Mouse (Mus musculus): ENCODE data around the gene Vamp2. TPM values are rescaled to one million over a fixed set of nuclear protein-coding genes. Genes with fewer than 3 reads are reported as not detected.

Vamp2 gene
- total RNA-seq, 1 experiment: 7.1 TPM

- in situ Hi-C loops (cut with MboI; ENCODE audit: low sequenced_read_pairs in 2 of 2, unreplicated experiment in 2 of 2): no loop called here
- no peak overlapping the region for H3K27ac ChIP-seq (ENCODE audit: insufficient read depth, low read depth, low read length, poor library complexity, severe bottlenecking)
- no peak overlapping the region for H3K9ac ChIP-seq (ENCODE audit: insufficient read depth, low read depth, low read length, poor library complexity, severe bottlenecking)
- H3K4me3 ChIP-seq (ENCODE audit: insufficient read depth in 1 of 2, low read depth in 1 of 2, low read length in 2 of 2, poor library complexity in 1 of 2, severe bottlenecking in 1 of 2): no peak overlapping the region
- TF ChIP-seq ZC3H11A (IDR thresholded peaks at IDR 0.05; ENCODE audit: borderline replicate concordance, low read depth, low read length) (no peak), MAFK (IDR thresholded peaks at IDR 0.05; ENCODE audit: insufficient read depth, low read depth, low read length) (no peak), ZNF384 (IDR thresholded peaks at IDR 0.05; ENCODE audit: low read depth, low read length) (no peak), CHD2 (IDR thresholded peaks at IDR 0.05; ENCODE audit: low read depth, low read length) (no peak), HCFC1 (IDR thresholded peaks at IDR 0.05; ENCODE audit: borderline replicate concordance, insufficient read depth, low read length) (no peak)
- peaks cover 7 to 11% of the 10 kb centered on the region in 2 experiments; a peak in 3 of 4 replicates for H3K4me1 ChIP-seq (ENCODE audit: control insufficient read depth in 2 of 2, insufficient read depth in 2 of 2, low read length in 2 of 2, poor library complexity in 1 of 2)
- H3K9me3 ChIP-seq (ENCODE audit: control insufficient read depth, insufficient read depth, low read depth, low read length): no peaks in the 10 kb centered on the region
- H3K36me3 ChIP-seq (ENCODE audit: control insufficient read depth, insufficient read depth, low read length, poor library complexity, severe bottlenecking): peaks cover 61% of the 10 kb centered on the region
- DNase-seq (ENCODE audit: low read depth, low spot score): no peak
Measured at GRCm38 (mm10) chr11:69102403-69102725, 14.1 kb downstream of the Vamp2 start.

- H3K4me3 ChIP-seq (ENCODE audit: insufficient read depth in 1 of 2, low read depth in 1 of 2, low read length in 2 of 2, poor library complexity in 1 of 2, severe bottlenecking in 1 of 2): no peak overlapping the region
- H3K36me3 ChIP-seq (ENCODE audit: control insufficient read depth, insufficient read depth, low read length, poor library complexity, severe bottlenecking): peaks cover 65% of the 10 kb centered on the region
- no peak overlapping the region for H3K9ac ChIP-seq (ENCODE audit: insufficient read depth, low read depth, low read length, poor library complexity, severe bottlenecking)
- TF ChIP-seq ZNF384 (IDR thresholded peaks at IDR 0.05; ENCODE audit: low read depth, low read length) (no peak), CHD2 (IDR thresholded peaks at IDR 0.05; ENCODE audit: low read depth, low read length) (no peak), MAFK (IDR thresholded peaks at IDR 0.05; ENCODE audit: insufficient read depth, low read depth, low read length) (no peak), ZC3H11A (IDR thresholded peaks at IDR 0.05; ENCODE audit: borderline replicate concordance, low read depth, low read length) (no peak), HCFC1 (IDR thresholded peaks at IDR 0.05; ENCODE audit: borderline replicate concordance, insufficient read depth, low read length) (no peak)
- peaks cover 3 to 5% of the 10 kb centered on the region in 2 experiments; a peak in 2 of 4 replicates for H3K4me1 ChIP-seq (ENCODE audit: control insufficient read depth in 2 of 2, insufficient read depth in 2 of 2, low read length in 2 of 2, poor library complexity in 1 of 2)
- no peak for DNase-seq (ENCODE audit: low read depth, low spot score)
- in situ Hi-C loops (cut with MboI; ENCODE audit: low sequenced_read_pairs in 2 of 2, unreplicated experiment in 2 of 2): no loop called here
- H3K9me3 ChIP-seq (ENCODE audit: control insufficient read depth, insufficient read depth, low read depth, low read length): no peaks in the 10 kb centered on the region
- no peak overlapping the region for H3K27ac ChIP-seq (ENCODE audit: insufficient read depth, low read depth, low read length, poor library complexity, severe bottlenecking)
Measured at GRCm38 (mm10) chr11:69103121-69103520, 14.8 kb downstream of the Vamp2 start.

DNA sequence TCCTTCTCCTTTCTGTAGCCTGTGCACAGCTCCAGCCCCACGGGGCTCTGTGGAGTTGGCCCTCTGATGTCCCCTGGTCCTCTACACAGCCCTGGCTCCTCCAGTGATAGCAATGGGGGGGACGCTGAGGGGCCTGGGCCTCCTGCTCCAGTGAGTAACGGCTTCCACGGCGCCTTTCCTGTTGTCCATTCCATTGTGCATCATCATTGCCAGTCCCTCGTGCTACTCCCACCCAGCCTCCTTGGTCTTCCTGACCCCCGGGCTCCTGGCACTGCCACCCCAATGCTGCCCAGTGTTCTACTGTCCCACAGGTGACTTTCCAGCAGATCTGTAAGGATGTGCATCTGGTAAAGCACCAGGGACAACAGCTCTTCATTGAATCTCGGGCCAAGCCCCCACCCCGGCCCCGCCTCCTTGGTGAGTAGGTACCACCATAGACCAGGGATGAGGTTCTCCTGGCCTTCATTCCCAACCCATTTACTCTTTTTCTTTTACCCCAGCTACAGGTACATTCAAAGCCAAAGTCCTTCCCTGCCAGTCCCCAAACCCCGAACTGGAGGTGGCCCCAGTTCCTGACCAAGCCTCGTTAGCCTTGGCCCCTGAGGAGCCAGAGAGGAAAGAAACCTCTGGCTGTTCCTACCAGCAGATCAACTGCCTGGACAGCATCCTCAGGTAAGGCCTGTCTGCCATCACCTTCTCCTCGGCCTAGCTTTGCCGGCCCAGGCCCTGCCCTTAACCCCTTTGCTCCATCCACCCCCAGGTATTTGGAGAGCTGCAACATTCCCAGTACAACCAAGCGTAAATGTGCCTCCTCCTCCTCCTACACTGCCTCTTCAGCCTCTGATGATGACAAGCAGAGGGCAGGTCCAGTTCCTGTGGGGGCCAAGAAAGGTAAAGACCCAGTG lies 15.5 kb downstream of the Vamp2 start:
- DNase-seq (ENCODE audit: low read depth, low spot score): no peak
- H3K27ac ChIP-seq (ENCODE audit: insufficient read depth, low read depth, low read length, poor library complexity, severe bottlenecking): no peak overlapping the region
- no peak overlapping the region for H3K4me3 ChIP-seq (ENCODE audit: insufficient read depth in 1 of 2, low read depth in 1 of 2, low read length in 2 of 2, poor library complexity in 1 of 2, severe bottlenecking in 1 of 2)
- H3K36me3 ChIP-seq (ENCODE audit: control insufficient read depth, insufficient read depth, low read length, poor library complexity, severe bottlenecking): peaks cover 65% of the 10 kb centered on the region
- no peaks in the 10 kb centered on the region for H3K9me3 ChIP-seq (ENCODE audit: control insufficient read depth, insufficient read depth, low read depth, low read length)
- no peak for TF ChIP-seq HCFC1 (IDR thresholded peaks at IDR 0.05; ENCODE audit: borderline replicate concordance, insufficient read depth, low read length)
- TF ChIP-seq ZC3H11A (IDR thresholded peaks at IDR 0.05; ENCODE audit: borderline replicate concordance, low read depth, low read length): no peak
- no peak for TF ChIP-seq ZNF384 (IDR thresholded peaks at IDR 0.05; ENCODE audit: low read depth, low read length)
- in situ Hi-C loops (cut with MboI; ENCODE audit: low sequenced_read_pairs in 2 of 2, unreplicated experiment in 2 of 2): no loop called here
- no peak overlapping the region for H3K9ac ChIP-seq (ENCODE audit: insufficient read depth, low read depth, low read length, poor library complexity, severe bottlenecking)
- H3K4me1 ChIP-seq (ENCODE audit: control insufficient read depth in 2 of 2, insufficient read depth in 2 of 2, low read length in 2 of 2, poor library complexity in 1 of 2): no peaks in the 10 kb centered on the region; a peak in 1 of 4 replicates

GRCm38 (mm10) chr11:69104487-69104886 lies 16.2 kb downstream of the Vamp2 start:
- Histone ChIP-seq H3K9me3 (ENCODE audit: control insufficient read depth, insufficient read depth, low read depth, low read length) (no peaks in the 10 kb centered on the region), H3K4me1 (ENCODE audit: control insufficient read depth in 2 of 2, insufficient read depth in 2 of 2, low read length in 2 of 2, poor library complexity in 1 of 2) (peaks cover 0 to 5% of the 10 kb centered on the region in 2 experiments; a peak in 1 of 4 replicates), H3K4me3 (ENCODE audit: insufficient read depth in 1 of 2, low read depth in 1 of 2, low read length in 2 of 2, poor library complexity in 1 of 2, severe bottlenecking in 1 of 2) (no peak overlapping the region), H3K27ac (ENCODE audit: insufficient read depth, low read depth, low read length, poor library complexity, severe bottlenecking) (no peak overlapping the region), H3K9ac (ENCODE audit: insufficient read depth, low read depth, low read length, poor library complexity, severe bottlenecking) (no peak overlapping the region), H3K36me3 (ENCODE audit: control insufficient read depth, insufficient read depth, low read length, poor library complexity, severe bottlenecking) (peaks cover 65% of the 10 kb centered on the region)
- TF ChIP-seq MAFK (IDR thresholded peaks at IDR 0.05; ENCODE audit: insufficient read depth, low read depth, low read length) (no peak), ZC3H11A (IDR thresholded peaks at IDR 0.05; ENCODE audit: borderline replicate concordance, low read depth, low read length) (no peak), CHD2 (IDR thresholded peaks at IDR 0.05; ENCODE audit: low read depth, low read length) (no peak), HCFC1 (IDR thresholded peaks at IDR 0.05; ENCODE audit: borderline replicate concordance, insufficient read depth, low read length) (no peak), ZNF384 (IDR thresholded peaks at IDR 0.05; ENCODE audit: low read depth, low read length) (no peak)
- in situ Hi-C loops (cut with MboI; ENCODE audit: low sequenced_read_pairs in 2 of 2, unreplicated experiment in 2 of 2): no loop called here
- no peak for DNase-seq (ENCODE audit: low read depth, low spot score)
